Mouse (Mus musculus) thymus, postnatal 10 days (tissue): ENCODE measurements around the gene Alg10b.
A peak's percentile ranks its signal among the peaks of the same experiment; 100 is the strongest.
"Not testable (repeated sequence)": the region's sequence is repeated elsewhere in the genome, so short reads cannot be mapped to it uniquely, and the experiment has no call there.

Source experiments
- DNase-seq, 2 experiments: peaks; one replicate each; pipeline ENCODE4 v3.0.0; 2021; ENCODE audit warnings: low spot score in 2 of 2

Gene Alg10b

GRCm38 (mm10) chr15:90223969-90224750, at the start of gene Alg10b:
Gene Alg10b (plus strand): TSS chr15:90224311.
- peak; percentile 74 to 82 for DNase-seq

GRCm38 (mm10) chr15:90183108-90183507, 41.0 kb upstream of the Alg10b start:
- not testable (repeated sequence) for DNase-seq

GRCm38 (mm10) chr15:90183511-90183910, 40.6 kb upstream of the Alg10b start:
- no peak for DNase-seq

GRCm38 (mm10) chr15:90184743-90185142, 39.4 kb upstream of the Alg10b start:
- DNase-seq = no peak

- no peak for DNase-seq
These were observed 34.6 kb upstream of the Alg10b start for GRCm38 (mm10) chr15:90189477-90189876.

- DNase-seq = no peak
These were observed 10.2 kb upstream of the Alg10b start for GRCm38 (mm10) chr15:90213946-90214345.

- peak in 1 of 2 experiments; percentile 35 for DNase-seq
These were observed 9.2 kb upstream of the Alg10b start for GRCm38 (mm10) chr15:90214913-90215312.

- DNase-seq = peak; percentile 17 to 28
These were observed 1.0 kb downstream of the Alg10b start for GRCm38 (mm10) chr15:90225058-90225575.

- no peak for DNase-seq
These were observed 13.5 kb downstream of the Alg10b start for GRCm38 (mm10) chr15:90237657-90238056.

GRCm38 (mm10) chr15:90244081-90244480, 20.0 kb downstream of the Alg10b start:
- DNase-seq = no peak

GRCm38 (mm10) chr15:90249694-90250093, 25.6 kb downstream of the Alg10b start:
- no peak for DNase-seq

GRCm38 (mm10) chr15:90282876-90283275, 58.8 kb downstream of the Alg10b start:
- no peak for DNase-seq
